Mouse (Mus musculus) splenic B cell, adult 2 months (primary cell): Measurements from ENCODE around the gene Prkcz.

ENCODE experiments used
- DNase-seq: peaks from one replicate; pipeline ENCODE4 v3.0.0-alpha.2; 2011; ENCODE audit warnings: low read depth, low spot score
- H3K27me3 ChIP-seq: 2 replicates; pipeline ENCODE4 v1.6.1; 2012; ENCODE audit warnings: mild to moderate bottlenecking, low read length, moderate library complexity, mixed read lengths; ENCODE audit not compliant: control insufficient read depth, poor library complexity, insufficient read depth, severe bottlenecking
- H3K36me3 ChIP-seq: 2 replicates; pipeline ENCODE4 v1.6.1; 2012; ENCODE audit warnings: mild to moderate bottlenecking, low read length, moderate library complexity, mixed read lengths; ENCODE audit not compliant: control insufficient read depth, poor library complexity, insufficient read depth, severe bottlenecking

The Prkcz gene

GRCm38 (mm10) chr4:155213052-155213751, 148.0 kb downstream of the Prkcz start:
- DNase-seq: no peak
- no peaks in the 10 kb centered on the region; the same call in 1 of the 2 replicates for H3K36me3 ChIP-seq
- no peaks in the 10 kb centered on the region for H3K27me3 ChIP-seq
